Mouse (Mus musculus): ENCODE measurements around the gene Olfr691. TPM values are rescaled to one million over a fixed set of nuclear protein-coding genes. Genes with fewer than 3 reads are reported as not detected.

The Olfr691 gene
- total RNA-seq (2023) = not detected

GRCm38 (mm10) chr7:105342170-105342569 lies at the start of gene Olfr691:
Gene Olfr691, minus strand, starts transcription at chr7:105342270.

GRCm38 (mm10) chr7:105374866-105375265 lies 32.8 kb upstream of the Olfr691 start, which contains the start of gene Gm5901:
Gene Gm5901, plus strand, starts transcription at chr7:105375038.

GRCm38 (mm10) chr7:105367930-105368329 lies 25.9 kb upstream of the Olfr691 start, which contains the start of gene Olfr692:
Gene Olfr692, plus strand, starts transcription at chr7:105368230.

GRCm38 (mm10) chr7:105334004-105334403 lies 8.1 kb downstream of the Olfr691 start, which contains the start of gene Olfr690:
Gene Olfr690, minus strand, starts transcription at chr7:105334104.

GRCm38 (mm10) chr7:105310865-105311264 lies 31.2 kb downstream of the Olfr691 start, which contains the start of gene Olfr689:
Gene Olfr689, plus strand, starts transcription at chr7:105311165.

GRCm38 (mm10) chr7:105287795-105288194 lies 54.3 kb downstream of the Olfr691 start, which contains the start of gene Olfr688:
Gene Olfr688, plus strand, starts transcription at chr7:105288095.

Other genes starting within 250 kb of the Olfr691 start
- not detected for gene Olfr680-ps1, start 249.5 kb downstream of the Olfr691 start, total RNA-seq (2023)
- gene Olfr681, start 225.4 kb downstream of the Olfr691 start, total RNA-seq (2023) = not detected
- gene Olfr683, start 195.3 kb downstream of the Olfr691 start, total RNA-seq (2023) = not detected
- gene Olfr684, start 178.6 kb downstream of the Olfr691 start, total RNA-seq (2023) = not detected
- gene Olfr685, start 156.3 kb downstream of the Olfr691 start, total RNA-seq (2023) = not detected
- not detected for gene Olfr686, start 134.8 kb downstream of the Olfr691 start, total RNA-seq (2023)
- gene Olfr688, start 54.2 kb downstream of the Olfr691 start, total RNA-seq (2023) = not detected
- not detected for gene Olfr689, start 31.1 kb downstream of the Olfr691 start, total RNA-seq (2023)
- gene Olfr690, start 8.2 kb downstream of the Olfr691 start, total RNA-seq (2023) = not detected
- not detected for gene Olfr692, start 26.0 kb upstream of the Olfr691 start, total RNA-seq (2023)
- gene Gm5901, start 32.8 kb upstream of the Olfr691 start, total RNA-seq (2023) = not detected
- gene Fam160a2, start 57.8 kb upstream of the Olfr691 start, total RNA-seq (2023) = 10 to 100 TPM; 56.3 to 63.1 TPM
- gene Cnga4, start 62.3 kb upstream of the Olfr691 start, total RNA-seq (2023) = not detected
- gene Cckbr, start 83.5 kb upstream of the Olfr691 start, total RNA-seq (2023) = not detected
- gene Cavin3, start 140.0 kb upstream of the Olfr691 start, total RNA-seq (2023) = under 1 TPM in 1 of 2 experiments, not detected in 1; 0.30 TPM
- 10 to 100 TPM; 16.4 to 19.5 TPM for gene Smpd1, start 212.1 kb upstream of the Olfr691 start, total RNA-seq (2023)
- gene Apbb1, start 239.4 kb upstream of the Olfr691 start, total RNA-seq (2023) = 1 to 10 TPM; 3.2 to 3.6 TPM